Mouse (Mus musculus): ENCODE results near the gene Ooep. TPM values are rescaled to one million over a fixed set of nuclear protein-coding genes. Genes with fewer than 3 reads are reported as not detected.
"Not testable (repeated sequence)": the region's sequence is repeated elsewhere in the genome, so short reads cannot be mapped to it uniquely, and the experiment has no call there.

Gene Ooep
- polyA plus RNA-seq, 1 experiment from 2014 or later, result 0.83 TPM

DNA sequence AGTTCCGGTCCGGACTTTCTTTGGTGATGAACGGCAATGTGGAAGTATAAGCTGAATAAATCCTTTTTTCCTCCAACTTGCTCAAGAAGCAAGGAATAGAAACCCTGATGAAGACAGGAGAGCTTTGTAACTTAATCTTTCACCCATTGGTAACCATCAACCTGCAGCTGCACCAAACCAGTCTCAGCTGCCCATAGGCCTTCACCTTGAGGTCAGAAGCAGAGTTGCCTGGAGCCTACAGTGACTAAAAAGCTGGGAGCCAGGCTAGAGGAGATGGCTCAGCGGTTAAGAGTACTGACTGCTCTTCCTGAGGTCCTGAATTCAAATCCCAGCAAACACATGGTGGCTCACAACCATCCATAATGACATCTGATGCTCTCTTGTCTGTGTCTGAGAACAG is 36.0 kb downstream of the Ooep start:
- H3K27me3 ChIP-seq (ENCODE audit: low read depth, poor library complexity, severe bottlenecking); H3K4me1 ChIP-seq; H3K4me3 ChIP-seq; DNase-seq (ENCODE audit: low spot score); H3K9me3 ChIP-seq (replicated peaks); H3K36me3 ChIP-seq; H3K27ac ChIP-seq (replicated peaks): not testable (repeated sequence)
- WGBS, result 93% methylated on average over 4 of the region's 4 CpGs

GRCm38 (mm10) chr9:78340324-78340723 is 38.2 kb downstream of the Ooep start:
- H3K4me1 ChIP-seq; H3K36me3 ChIP-seq; H3K4me3 ChIP-seq; H3K27ac ChIP-seq (replicated peaks); H3K27me3 ChIP-seq (ENCODE audit: low read depth, poor library complexity, severe bottlenecking); H3K9me3 ChIP-seq (replicated peaks): not testable (repeated sequence)
- peak; percentile 64 for DNase-seq (ENCODE audit: low spot score)
- 18% methylated on average over 8 of the region's 8 CpGs for WGBS

GRCm38 (mm10) chr9:78337050-78337449 is 41.5 kb downstream of the Ooep start:
- H3K4me1 ChIP-seq; H3K27me3 ChIP-seq (ENCODE audit: low read depth, poor library complexity, severe bottlenecking); DNase-seq (ENCODE audit: low spot score); H3K4me3 ChIP-seq; H3K27ac ChIP-seq (replicated peaks); H3K9me3 ChIP-seq (replicated peaks); H3K36me3 ChIP-seq: not testable (repeated sequence)

DNA sequence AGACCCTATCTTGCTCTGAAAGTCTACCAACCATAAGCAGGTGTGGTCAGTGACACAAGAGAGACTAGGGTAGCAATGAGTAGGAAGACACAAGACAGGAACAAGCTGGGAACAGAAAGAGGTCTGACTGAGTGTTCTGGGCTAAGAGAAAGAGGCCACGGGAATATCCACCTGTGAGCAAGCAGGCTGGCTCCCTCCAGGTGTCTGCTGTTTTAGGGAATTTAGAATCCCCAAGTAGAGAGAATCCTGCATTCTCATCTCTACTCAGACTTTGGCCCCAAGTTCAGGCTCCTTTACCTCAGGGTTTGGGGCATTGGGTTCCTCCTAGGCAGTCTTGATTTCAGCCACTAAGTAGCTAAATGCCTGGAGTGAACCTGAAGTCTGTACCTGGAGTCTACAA is 51.2 kb downstream of the Ooep start, which contains the start of gene Omt2b:
Gene Omt2b, plus strand, starts transcription at position 301 of the 400 bp plus-strand sequence.
- WGBS, result 83% methylated on average over 1 of the region's 1 CpGs
- not testable (repeated sequence) for H3K36me3 ChIP-seq; H3K4me1 ChIP-seq; H3K27ac ChIP-seq (replicated peaks); H3K4me3 ChIP-seq; H3K27me3 ChIP-seq (ENCODE audit: low read depth, poor library complexity, severe bottlenecking); DNase-seq (ENCODE audit: low spot score); H3K9me3 ChIP-seq (replicated peaks)

Other genes starting within 250 kb of the Ooep start
- gene Gsta4, start 196.0 kb downstream of the Ooep start, polyA plus RNA-seq (2016; fragmentation: Nextera tagmentation; extraction: Ambion mirVana), result 35.6 and 53.6 TPM in 2 replicates
- gene Gsta1, start 148.1 kb downstream of the Ooep start, polyA plus RNA-seq (2016; fragmentation: Nextera tagmentation; extraction: Ambion mirVana), result not detected in 2 replicates
- gene Gm3776, start 121.6 kb downstream of the Ooep start, polyA plus RNA-seq (2016; fragmentation: Nextera tagmentation; extraction: Ambion mirVana), result not detected in 2 replicates
- not detected in 2 replicates for gene Gm10639, start 88.8 kb downstream of the Ooep start, polyA plus RNA-seq (2016; fragmentation: Nextera tagmentation; extraction: Ambion mirVana)
- not detected in 2 replicates for gene Omt2a, start 63.9 kb downstream of the Ooep start, polyA plus RNA-seq (2016; fragmentation: Nextera tagmentation; extraction: Ambion mirVana)
- not detected in 2 replicates for gene Omt2b, start 51.1 kb downstream of the Ooep start, polyA plus RNA-seq (2016; fragmentation: Nextera tagmentation; extraction: Ambion mirVana)
- not detected in 2 replicates for gene Gsta2, start 22.9 kb downstream of the Ooep start, polyA plus RNA-seq (2016; fragmentation: Nextera tagmentation; extraction: Ambion mirVana)
- gene Dppa5a, start 10.5 kb downstream of the Ooep start, polyA plus RNA-seq (2016; fragmentation: Nextera tagmentation; extraction: Ambion mirVana), result not detected in 2 replicates
- gene Ddx43, start 17.1 kb upstream of the Ooep start, polyA plus RNA-seq (2016; fragmentation: Nextera tagmentation; extraction: Ambion mirVana), result 0.09 and 0.15 TPM in 2 replicates
- 0.30 and 0.53 TPM in 2 replicates for gene Cgas, start 64.5 kb upstream of the Ooep start, polyA plus RNA-seq (2016; fragmentation: Nextera tagmentation; extraction: Ambion mirVana)
- gene Mto1, start 69.5 kb upstream of the Ooep start, polyA plus RNA-seq (2016; fragmentation: Nextera tagmentation; extraction: Ambion mirVana), result 24.4 and 28.4 TPM in 2 replicates
- gene Gm17324, start 70.1 kb upstream of the Ooep start, polyA plus RNA-seq (2016; fragmentation: Nextera tagmentation; extraction: Ambion mirVana), result 0.44 and 0.68 TPM in 2 replicates
- 3,476 and 3,775 TPM in 2 replicates for gene Eef1a1, start 110.4 kb upstream of the Ooep start, polyA plus RNA-seq (2016; fragmentation: Nextera tagmentation; extraction: Ambion mirVana)
- 9.9 and 11.4 TPM in 2 replicates for gene Slc17a5, start 209.3 kb upstream of the Ooep start, polyA plus RNA-seq (2016; fragmentation: Nextera tagmentation; extraction: Ambion mirVana)
- 3.9 and 4.8 TPM in 2 replicates for gene Cd109, start 236.8 kb upstream of the Ooep start, polyA plus RNA-seq (2016; fragmentation: Nextera tagmentation; extraction: Ambion mirVana)

Measured in midbrain, embryonic 10.5 days (tissue).